Mouse (Mus musculus) heart, adult 2 months (tissue): ENCODE results near the gene Tlr9. TPM values are rescaled to one million over a fixed set of nuclear protein-coding genes. Genes with fewer than 3 reads are reported as not detected.

ENCODE experiments used
- DNase-seq, 2 experiments: peaks; one replicate each; pipeline ENCODE4 v3.0.0; 2021
- H3K27ac ChIP-seq: fragments of 200-600 bp; 2 replicates; pipeline ENCODE4 v1.8.1; 2022
- H3K27me3 ChIP-seq: fragments of 200-500 bp; 2 replicates; pipeline ENCODE4 v1.6.1; 2012; ENCODE audit warnings: mild to moderate bottlenecking, low read length, inconsistent platforms, mixed read lengths; ENCODE audit not compliant: control insufficient read depth, insufficient read depth
- H3K36me3 ChIP-seq: fragments of 200-500 bp; 2 replicates; pipeline ENCODE4 v1.6.1; 2012; ENCODE audit warnings: low read length, inconsistent platforms; ENCODE audit not compliant: control insufficient read depth, insufficient read depth
- H3K4me1 ChIP-seq: fragments of 200-500 bp; 2 replicates; pipeline ENCODE4 v1.6.1; 2011; ENCODE audit warnings: low read length; ENCODE audit not compliant: control insufficient read depth, insufficient read depth
- H3K4me3 ChIP-seq: fragments of 200-600 bp; 2 replicates; pipeline ENCODE4 v1.8.1; 2022
- H3K79me2 ChIP-seq: fragments of 200-500 bp; replicated peaks from 2 replicates; pipeline ENCODE4 v1.6.1; 2012; ENCODE audit warnings: mild to moderate bottlenecking, inconsistent platforms, low read length, moderate library complexity, mixed read lengths; ENCODE audit not compliant: control insufficient read depth, insufficient read depth
- H3K9ac ChIP-seq: fragments of 200-500 bp; 2 replicates; pipeline ENCODE4 v1.6.1; 2012; ENCODE audit warnings: low read depth, mild to moderate bottlenecking, control low read depth, inconsistent platforms, low read length, mixed read lengths
- CTCF ChIP-seq: fragments of 200-600 bp; IDR thresholded peaks from 2 replicates; pipeline ENCODE4 v1.8.1; 2022; ENCODE audit warnings: antibody characterized with exemption, mild to moderate bottlenecking, moderate library complexity
- EP300 ChIP-seq: fragments of 200-500 bp; IDR thresholded peaks from 2 replicates; pipeline ENCODE4 v1.6.1; 2011; ENCODE audit warnings: low read depth, low read length, control low read depth; ENCODE audit not compliant: insufficient read depth
- POLR2A ChIP-seq: fragments of 200-500 bp; IDR thresholded peaks from 2 replicates; pipeline ENCODE4 v1.6.1; 2011; ENCODE audit warnings: mild to moderate bottlenecking, low read depth, low read length, control low read depth; ENCODE audit not compliant: insufficient read depth
- WGBS: fragments of 180-500 bp; shearing (Covaris S2); methylation state at CpG from one replicate; pipeline ENCODE4 v1.1.7; 2018; 5-methylcytosine and 5-hydroxymethylcytosine counted together
- intact Hi-C: fragments of 180-260 bp; cut with DNase I; formaldehyde crosslinking; loops from one replicate; pipeline ENCODE4 v1.15.1; 2025
- long read RNA-seq: library from polyadenylated mRNA; stranded (forward); transcript quantifications from one replicate; pipeline ENCODE4 v2.0.0, GENCODE M21; 2021
- polyA plus RNA-seq: library from polyadenylated mRNA; depleted of rRNA; stranded (reverse); fragments of >200 nt; gene quantifications from 2 replicates; pipeline ENCODE4 v1.2.3, GENCODE M21; 2012; rRNA removed
- total RNA-seq, 2 experiments: library from RNA; stranded (reverse); gene quantifications; 2 replicates each; pipeline ENCODE4 v1.2.3; 2021

Gene Tlr9
- total RNA-seq, result under 1 TPM; 0.39 to 0.47 TPM
- polyA plus RNA-seq, result 1.1 and 1.9 TPM in 2 replicates
- long read RNA-seq, result 0 reads

DNA sequence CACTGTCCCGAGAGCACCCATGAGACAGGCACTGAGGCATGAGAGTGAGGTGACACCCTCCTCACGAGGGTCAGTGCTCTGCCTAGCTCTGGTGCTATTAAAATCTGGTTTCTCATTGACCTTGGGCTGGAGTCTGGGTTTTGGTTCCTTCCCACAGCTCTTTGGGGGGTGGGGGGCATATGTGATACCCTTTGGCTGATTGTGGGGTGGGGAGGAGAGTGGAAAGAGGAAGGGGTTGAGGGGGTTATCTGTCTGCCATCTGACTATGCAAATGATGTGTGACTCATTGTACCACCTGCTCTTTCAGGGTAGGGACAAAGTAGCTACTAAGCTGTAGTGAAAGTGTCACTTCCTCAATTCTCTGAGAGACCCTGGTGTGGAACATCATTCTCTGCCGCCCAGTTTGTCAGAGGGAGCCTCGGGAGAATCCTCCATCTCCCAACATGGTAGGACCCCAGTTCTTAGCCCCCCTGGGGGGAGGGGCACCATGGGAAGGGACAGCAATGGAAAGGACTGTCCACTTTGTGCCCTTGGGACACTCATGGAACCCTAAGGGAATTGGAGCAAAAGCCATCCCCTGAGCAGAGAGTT is at the start of gene Tlr9:
Tlr9 (plus strand) TSS at position 338 of the 591 bp plus-strand sequence.
- intact Hi-C loops, result no loop called here
- H3K4me3 ChIP-seq, result no peak within 1 kb of the TSS
- no peaks in the 10 kb centered on the region for H3K36me3 ChIP-seq
- H3K4me1 ChIP-seq, result peaks cover 7% of the 10 kb centered on the region
- no peak within 1 kb of the TSS for H3K9ac ChIP-seq
- TF ChIP-seq CTCF (no peak), EP300 (no peak), POLR2A (no peak)
- no peak for DNase-seq
- no peaks in the 10 kb centered on the region for H3K79me2 ChIP-seq
- no peak within 1 kb of the TSS for H3K27ac ChIP-seq
- H3K27me3 ChIP-seq, result no peaks in the 10 kb centered on the region
- 54% methylated on average over 4 of the region's 4 CpGs for WGBS

DNA sequence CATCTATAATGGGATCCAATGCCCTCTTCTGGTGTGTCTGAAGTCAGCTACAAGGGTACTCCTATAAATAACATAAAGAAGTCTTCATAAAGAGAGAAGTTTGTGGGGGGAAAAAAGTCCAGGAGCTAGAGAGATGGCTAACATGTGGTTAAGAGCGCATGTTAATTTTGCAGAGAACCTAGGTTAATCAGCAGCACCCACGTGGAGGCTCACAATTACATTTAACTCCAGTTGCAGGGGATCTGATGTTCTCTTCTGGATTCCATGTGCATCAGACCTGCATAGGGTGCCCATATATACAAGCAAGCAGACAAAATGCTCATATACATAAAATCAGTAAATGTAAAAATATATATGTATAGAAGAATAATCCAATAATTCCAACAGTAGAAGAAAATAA is 49.0 kb upstream of the Tlr9 start:
- Histone ChIP-seq H3K36me3 (peaks cover 45% of the 10 kb centered on the region), H3K27ac (no peak overlapping the region; the same call in 1 of the 2 replicates), H3K9ac (no peak overlapping the region), H3K79me2 (peaks cover 5% of the 10 kb centered on the region), H3K4me3 (no peak overlapping the region), H3K27me3 (no peaks in the 10 kb centered on the region), H3K4me1 (peaks cover 15% of the 10 kb centered on the region)
- WGBS, result 32% methylated on average over 2 of the region's 2 CpGs
- intact Hi-C loops, result loop anchor here (5.0 to 10.0 kb wide), 2 partner anchors 39 to 261 kb away; partner anchors contain the start of gene Acy1
- DNase-seq, result no peak
- no peak for TF ChIP-seq EP300
- TF ChIP-seq POLR2A, result no peak
- no peak for TF ChIP-seq CTCF

DNA sequence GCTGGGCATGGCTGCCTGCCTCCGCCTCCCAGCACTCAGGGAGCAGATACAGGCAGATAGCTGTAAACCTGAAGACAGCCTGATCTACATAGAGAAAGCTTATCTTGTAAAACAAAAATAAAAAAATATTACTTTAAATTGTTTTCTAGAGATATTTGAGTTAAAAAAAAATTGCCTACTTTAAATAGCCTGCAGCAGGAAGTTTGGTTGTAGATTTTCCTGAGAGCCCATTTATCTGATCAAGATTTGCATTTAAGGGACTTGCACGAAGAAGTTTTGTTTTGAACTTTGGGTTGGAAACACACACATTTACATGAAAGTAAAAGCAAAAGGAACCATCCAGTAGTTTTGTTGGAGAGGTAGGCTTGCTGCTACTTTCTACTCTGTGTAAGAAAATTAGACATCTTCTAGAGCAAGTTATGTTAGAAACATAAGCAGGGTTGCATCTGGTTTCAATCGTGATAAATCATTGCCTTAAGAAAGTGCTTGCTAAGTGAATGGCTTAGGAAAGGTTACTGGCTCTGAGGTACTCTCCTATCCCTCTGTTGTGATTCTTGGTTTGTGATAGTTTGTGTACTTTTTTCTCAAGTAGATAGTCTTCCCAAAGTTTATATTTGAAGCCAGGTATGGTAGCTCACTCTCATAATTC is 46.7 kb upstream of the Tlr9 start:
- no peak for DNase-seq
- Histone ChIP-seq H3K79me2 (peaks cover 8% of the 10 kb centered on the region), H3K4me1 (peaks cover 14% of the 10 kb centered on the region), H3K4me3 (no peak overlapping the region), H3K27me3 (no peaks in the 10 kb centered on the region), H3K9ac (no peak overlapping the region), H3K27ac (no peak overlapping the region), H3K36me3 (peaks cover 60% of the 10 kb centered on the region)
- intact Hi-C loops, result loop anchor here (10.0 kb wide), 1 partner anchor 259 kb away; the partner anchor contains the start of gene Acy1
- TF ChIP-seq CTCF (no peak), EP300 (no peak), POLR2A (no peak)
- 19% methylated on average over 3 of the region's 3 CpGs for WGBS

DNA sequence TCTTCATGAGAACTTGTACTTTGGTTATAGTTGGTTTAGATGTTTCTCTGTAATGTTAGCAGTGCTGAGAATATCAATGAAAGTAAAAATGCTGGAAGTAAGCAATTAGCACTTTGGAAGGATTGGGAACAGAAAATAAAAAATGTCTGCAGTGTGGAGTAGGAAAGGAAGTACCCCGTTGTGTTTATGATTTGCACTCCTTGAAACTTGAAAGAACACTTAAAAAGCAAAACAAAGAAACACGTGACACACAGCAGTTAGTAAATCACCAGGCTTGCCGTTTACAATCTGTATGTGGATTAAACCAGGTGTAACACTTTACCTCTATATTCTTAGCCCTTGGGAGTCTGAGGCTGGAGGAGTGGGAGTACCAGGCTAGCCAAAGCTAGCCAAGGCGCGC is 45.6 kb upstream of the Tlr9 start:
- no peak overlapping the region for H3K4me3 ChIP-seq
- no peak for DNase-seq
- no peak overlapping the region for H3K9ac ChIP-seq
- intact Hi-C loops, result loop anchor here (10.0 kb wide), 1 partner anchor 258 kb away; the partner anchor contains the start of gene Acy1
- TF ChIP-seq POLR2A (no peak), EP300 (no peak), CTCF (no peak)
- peaks cover 9% of the 10 kb centered on the region for H3K79me2 ChIP-seq
- peaks cover 14% of the 10 kb centered on the region for H3K4me1 ChIP-seq
- H3K27me3 ChIP-seq, result no peaks in the 10 kb centered on the region
- peaks cover 65% of the 10 kb centered on the region for H3K36me3 ChIP-seq
- H3K27ac ChIP-seq, result no peak overlapping the region
- 62% methylated on average over 5 of the region's 5 CpGs for WGBS

DNA sequence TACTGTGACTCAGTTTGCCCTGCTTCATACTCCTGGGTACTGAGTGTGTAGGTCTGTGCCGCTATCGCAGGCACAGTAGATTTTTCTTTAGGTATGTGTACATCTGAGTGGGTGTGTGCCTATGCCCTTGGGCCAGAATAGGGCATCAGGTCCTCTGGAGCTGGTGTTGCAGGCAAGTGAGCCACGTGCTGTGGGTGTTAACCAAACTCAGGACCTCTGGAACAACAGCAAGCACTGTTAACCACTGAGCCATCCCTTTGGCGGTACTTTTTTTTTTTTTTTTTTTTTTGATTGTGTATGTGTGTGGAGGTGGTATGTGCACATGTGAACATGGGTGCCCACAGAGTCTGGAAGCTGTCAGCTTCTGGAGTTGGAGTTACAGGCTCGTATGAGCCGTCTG is 44.6 kb upstream of the Tlr9 start:
- intact Hi-C loops, result loop anchor here (10.0 kb wide), 1 partner anchor 257 kb away; the partner anchor contains the start of gene Acy1
- Histone ChIP-seq H3K9ac (no peak overlapping the region), H3K27me3 (no peaks in the 10 kb centered on the region), H3K79me2 (peaks cover 12% of the 10 kb centered on the region), H3K27ac (no peak overlapping the region), H3K4me1 (peaks cover 14% of the 10 kb centered on the region), H3K4me3 (no peak overlapping the region), H3K36me3 (peaks cover 72% of the 10 kb centered on the region)
- 74% methylated on average over 6 of the region's 6 CpGs for WGBS
- TF ChIP-seq POLR2A, result no peak
- TF ChIP-seq CTCF, result no peak
- TF ChIP-seq EP300, result no peak
- DNase-seq, result no peak

DNA sequence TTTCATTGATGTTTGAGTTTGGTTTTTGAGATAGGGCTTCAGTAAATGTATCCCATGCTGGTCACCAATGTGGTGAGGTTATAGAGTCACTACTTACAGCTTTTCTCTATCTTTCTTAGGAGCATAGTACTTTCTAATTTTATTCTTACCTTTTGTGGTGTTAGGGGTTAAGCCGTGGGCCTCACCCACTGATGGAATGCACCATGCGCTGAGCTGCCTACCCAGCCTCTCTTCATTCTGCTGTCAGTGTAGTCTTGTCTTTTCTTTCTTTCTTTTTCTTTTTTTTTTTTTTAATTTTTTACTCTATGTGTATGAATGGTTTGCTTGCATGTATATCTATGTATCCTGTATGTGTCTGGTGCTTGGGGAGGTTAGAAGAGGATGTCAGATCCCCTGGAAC is 42.9 kb upstream of the Tlr9 start:
- WGBS, result 66% methylated on average over 2 of the region's 2 CpGs

More for the DNA sequence above, 42.9 kb upstream of the Tlr9 start:
- no peak overlapping the region for H3K4me3 ChIP-seq
- H3K9ac ChIP-seq, result no peak overlapping the region
- H3K27me3 ChIP-seq, result no peaks in the 10 kb centered on the region
- peaks cover 12% of the 10 kb centered on the region for H3K79me2 ChIP-seq
- intact Hi-C loops, result loop anchor here (10.0 kb wide), 1 partner anchor 255 kb away; the partner anchor contains the start of gene Acy1
- DNase-seq, result no peak
- no peak overlapping the region for H3K27ac ChIP-seq
- H3K36me3 ChIP-seq, result peaks cover 66% of the 10 kb centered on the region
- H3K4me1 ChIP-seq, result peaks cover 11% of the 10 kb centered on the region
- no peak for TF ChIP-seq CTCF
- TF ChIP-seq POLR2A, result no peak
- TF ChIP-seq EP300, result no peak
